Mouse (Mus musculus) thymus, postnatal 14 days (tissue): ENCODE measurements around the gene Nphp4.

ENCODE experiments used
- DNase-seq: peaks from one replicate; pipeline ENCODE4 v3.0.0; 2021

Gene Nphp4

DNA sequence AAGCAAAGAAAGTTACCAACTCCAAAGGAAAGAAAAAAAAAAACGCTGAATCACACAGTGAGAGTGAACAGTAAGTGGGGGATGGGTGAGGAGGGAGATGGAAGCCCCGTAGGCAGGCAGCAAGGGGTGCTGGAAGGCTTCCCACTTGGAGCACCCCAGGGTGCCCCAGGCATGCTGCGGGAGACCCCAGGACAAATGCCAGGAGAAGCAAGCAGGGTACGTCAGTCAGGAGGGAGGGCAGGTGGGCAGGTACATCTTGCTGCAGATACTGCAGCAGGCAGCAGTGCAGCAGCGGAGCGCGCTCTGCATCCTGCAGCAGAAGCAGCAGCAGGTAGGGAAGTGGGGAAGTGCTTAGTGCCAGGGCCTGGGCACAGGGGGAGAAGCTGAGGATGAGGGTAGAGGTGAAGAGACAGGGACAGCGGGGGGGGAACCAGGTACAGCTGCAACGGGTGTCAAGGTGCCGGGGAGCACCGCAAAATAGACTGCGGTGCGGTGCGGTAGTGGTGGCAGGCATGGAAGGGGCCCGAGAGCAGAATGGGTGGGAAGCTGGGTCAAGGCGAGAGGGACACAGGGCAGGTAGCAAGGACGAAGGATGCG is at the start of gene Nphp4:
Gene Nphp4 (plus strand): TSS at position 280 of the 597 bp plus-strand sequence.
- DNase-seq, result no peak

DNA sequence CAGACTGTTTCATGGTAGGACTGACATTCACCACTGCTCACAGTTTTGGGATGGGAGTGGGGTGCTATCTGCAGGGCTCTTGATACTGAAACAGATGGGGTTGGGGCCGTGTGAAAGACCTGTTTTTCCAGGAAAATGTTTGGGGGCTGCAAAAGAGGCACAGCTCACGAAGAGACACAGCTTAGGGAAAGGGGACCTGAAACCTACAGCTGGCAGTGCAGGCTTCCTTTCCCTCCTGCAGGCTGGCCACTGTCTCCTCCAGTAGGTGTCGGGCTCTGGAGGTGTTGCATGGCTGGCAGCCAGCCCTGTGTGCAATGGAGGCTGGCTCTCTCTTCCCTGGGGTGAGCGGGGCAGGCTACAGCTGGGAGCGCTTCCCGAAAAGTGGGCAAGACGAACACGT is 48.2 kb upstream of the Nphp4 start:
- no peak for DNase-seq

DNA sequence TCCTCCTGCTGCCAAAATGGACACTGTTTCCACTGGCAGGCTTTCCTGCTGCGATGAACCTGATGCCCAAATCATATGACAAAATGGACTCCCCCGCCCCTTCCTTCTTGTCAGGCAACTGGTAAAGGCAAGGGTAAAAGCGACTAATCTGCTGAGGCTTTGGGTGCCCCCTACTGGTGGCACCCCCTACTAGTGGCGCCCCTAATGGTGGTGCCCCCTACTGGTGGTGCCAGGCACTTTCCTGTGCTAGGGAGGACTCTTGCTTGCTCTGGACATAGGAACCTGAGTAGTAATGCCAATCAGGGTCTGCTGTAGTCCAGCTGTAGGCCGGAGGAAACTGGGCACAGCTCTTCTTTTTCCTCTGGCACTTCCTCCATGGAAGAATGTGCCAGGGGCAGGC is 44.2 kb upstream of the Nphp4 start:
- peak; percentile 55 for DNase-seq

DNA sequence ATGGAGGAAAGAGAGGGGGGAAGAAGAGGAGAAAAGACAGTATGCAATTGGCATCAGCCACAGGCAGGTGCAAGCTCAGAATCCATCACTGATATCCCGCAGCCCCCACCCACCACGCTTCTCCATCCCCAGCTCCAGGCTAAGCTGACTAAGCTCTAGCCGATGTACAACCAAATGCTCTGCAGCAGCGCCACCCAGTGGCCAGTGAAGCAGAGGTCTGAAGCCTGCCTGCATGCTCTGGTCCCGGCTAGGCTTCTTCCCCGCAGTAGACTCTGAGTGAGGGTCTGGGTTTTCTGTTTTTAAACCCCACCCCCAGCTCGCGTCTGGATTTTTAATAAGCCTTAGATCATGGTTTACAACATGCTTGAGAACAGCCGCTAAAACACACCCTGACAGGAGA is 41.7 kb upstream of the Nphp4 start:
- DNase-seq, result peak; percentile 74

DNA sequence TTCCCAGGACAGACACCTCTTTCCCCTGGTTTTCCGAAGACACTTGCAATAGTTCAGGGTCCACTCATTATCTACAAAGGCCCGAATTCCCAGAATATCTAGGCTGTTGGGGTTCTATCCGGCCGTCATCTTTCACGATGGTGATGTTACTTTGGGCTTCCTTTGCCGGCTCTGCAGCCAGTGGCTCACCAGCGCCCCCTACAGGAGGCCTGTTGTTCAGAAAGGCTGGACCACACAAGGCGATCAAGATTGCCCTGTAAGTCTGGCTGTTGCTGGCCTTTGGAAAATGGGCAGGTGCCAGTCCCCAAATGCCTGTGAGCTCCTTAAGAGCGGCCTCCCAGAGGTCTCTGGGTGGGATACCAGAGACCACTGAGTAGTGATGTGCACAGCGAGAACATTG is 41.3 kb upstream of the Nphp4 start:
- peak; percentile 68 for DNase-seq

DNA sequence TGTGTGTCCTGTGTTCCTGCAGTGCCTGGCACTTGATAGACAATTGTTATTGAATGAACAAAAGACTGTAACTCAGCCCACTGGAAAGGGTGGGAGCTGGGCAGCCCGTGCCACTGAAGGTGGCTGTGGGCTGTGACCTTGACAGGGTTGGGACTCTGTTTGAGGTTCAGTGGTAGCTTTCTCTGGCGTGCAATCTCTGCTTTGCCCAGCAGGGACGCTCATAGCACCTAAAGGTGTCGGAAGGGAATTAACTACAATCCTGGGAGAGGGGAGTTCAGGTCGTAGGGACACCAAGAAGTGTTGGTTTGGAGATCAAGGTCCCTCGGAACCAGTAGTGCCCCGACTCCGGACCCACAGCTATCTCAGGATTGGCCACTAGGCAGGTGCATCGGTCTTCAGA is 35.6 kb upstream of the Nphp4 start:
- DNase-seq, result peak; percentile 27

DNA sequence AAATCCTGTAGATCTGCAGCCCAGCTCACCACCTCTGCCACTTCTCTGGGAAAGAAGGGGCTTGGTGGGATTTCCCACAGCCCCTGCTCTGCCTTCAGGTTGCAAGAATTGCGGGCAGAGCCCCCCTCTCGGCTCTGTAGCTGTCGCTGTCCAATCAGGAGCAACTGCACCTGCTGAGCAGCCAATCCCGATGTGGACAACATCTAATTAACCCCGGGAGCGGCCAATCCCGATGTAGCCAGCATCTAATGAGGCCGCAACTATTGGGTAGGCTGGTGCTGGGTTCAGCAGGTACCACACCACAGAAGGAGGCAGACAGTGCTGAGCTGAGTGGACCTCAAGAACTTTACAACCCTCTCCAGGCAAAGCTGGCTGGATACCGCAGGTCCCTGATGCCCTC is 35.0 kb upstream of the Nphp4 start:
- no peak for DNase-seq

DNA sequence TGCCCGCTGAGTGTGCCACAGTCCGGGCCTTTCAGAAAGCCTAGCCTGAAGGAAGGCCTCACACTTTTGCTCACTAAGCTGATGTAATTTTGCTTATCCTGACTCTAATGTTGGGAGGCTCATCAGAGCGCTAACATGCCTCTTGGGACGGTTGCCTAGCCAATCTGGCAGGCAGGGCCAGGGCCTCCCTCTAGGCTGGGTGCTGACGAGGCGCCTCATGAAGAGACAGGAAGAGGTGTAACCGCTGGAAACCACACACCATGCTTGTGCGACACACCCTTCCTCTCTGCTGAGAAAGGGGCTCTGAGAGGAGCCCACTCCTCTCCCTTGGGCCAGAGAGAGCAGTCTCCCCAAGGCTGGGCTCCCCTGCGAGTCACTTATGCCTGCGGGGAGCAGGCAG is 30.3 kb upstream of the Nphp4 start:
- peak; percentile 84 for DNase-seq

DNA sequence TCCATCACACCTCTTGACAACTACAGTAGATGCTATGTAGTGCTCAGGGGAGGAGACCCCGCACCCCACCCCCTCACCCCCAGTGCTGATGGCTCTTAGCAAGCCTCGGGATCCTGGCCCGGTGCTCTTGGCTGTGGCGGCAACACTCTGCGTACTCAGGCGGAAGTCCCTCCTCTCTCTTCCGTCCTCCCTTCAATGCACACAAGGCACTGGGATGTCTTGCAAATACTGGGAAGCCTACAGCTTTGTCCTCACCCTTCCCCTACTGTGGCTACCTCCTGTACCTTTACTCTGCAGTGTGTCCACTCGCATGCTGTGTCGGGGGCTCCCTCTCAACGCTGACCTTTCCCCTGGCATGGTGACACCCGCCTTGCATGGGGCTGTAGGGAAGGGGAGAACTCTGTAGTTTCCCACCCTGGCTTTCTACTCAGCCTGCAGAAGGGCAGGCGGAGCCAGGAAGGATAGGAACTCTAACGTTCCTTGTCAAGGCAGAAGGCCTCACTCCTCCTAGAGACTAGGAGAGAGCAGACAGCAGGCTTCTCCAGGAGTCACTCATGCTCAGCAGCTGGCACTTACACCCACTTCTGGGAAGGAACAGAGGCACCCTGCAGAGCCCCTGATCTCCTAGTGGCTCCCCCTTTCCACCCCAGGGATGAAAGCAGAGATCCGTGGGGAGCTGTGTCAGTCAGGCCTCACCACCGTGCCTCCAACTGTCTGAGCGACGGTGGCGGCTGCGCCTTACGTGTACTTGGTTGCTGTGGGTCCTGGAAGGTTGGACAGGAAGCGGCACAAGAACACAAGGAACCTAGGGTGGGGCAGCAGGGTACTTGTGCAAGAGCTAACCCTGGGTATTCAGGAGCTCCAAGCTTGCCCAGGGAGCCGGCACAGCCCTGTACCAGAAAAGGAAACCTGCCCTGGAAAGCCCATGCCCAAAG is 28.5 kb upstream of the Nphp4 start:
- DNase-seq, result peak; percentile 54

DNA sequence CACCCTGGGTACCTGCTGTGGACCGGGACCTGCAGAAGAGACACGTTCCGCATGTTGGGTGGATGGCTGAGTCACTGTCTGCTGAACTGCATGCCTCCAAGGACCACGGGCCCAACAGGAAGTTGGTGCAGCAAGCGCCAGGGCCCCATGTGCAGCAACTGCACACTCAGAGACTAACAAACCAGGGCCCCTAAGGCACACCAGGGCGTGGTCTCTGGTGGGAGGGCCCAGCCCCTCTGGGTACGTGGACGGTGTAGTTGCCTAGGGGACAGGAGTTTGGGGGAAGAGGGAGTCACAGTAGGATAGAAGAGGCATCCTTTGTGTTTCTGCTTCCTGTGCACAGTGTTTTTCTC is 27.9 kb upstream of the Nphp4 start:
- DNase-seq, result peak; percentile 87

DNA sequence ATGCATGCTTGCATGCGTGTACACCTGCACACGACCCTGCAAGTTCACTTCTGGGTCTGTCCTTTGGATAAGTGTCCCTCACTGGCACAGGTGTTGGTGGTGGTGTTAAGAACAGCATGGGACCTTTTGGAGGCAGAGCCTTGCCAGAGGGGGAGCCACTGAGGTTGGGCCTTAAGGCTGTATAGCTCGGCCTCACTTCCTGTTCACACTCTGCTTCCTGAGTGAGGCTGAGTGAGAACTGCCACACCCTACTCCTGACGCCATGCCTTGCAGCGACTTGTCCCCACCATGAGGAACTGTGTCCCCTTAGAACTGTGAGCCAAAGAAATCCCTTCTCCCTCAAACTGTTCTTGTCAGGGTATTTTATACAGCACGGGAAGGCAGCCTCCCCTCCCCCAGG is 25.1 kb upstream of the Nphp4 start:
- peak; percentile 36 for DNase-seq

DNA sequence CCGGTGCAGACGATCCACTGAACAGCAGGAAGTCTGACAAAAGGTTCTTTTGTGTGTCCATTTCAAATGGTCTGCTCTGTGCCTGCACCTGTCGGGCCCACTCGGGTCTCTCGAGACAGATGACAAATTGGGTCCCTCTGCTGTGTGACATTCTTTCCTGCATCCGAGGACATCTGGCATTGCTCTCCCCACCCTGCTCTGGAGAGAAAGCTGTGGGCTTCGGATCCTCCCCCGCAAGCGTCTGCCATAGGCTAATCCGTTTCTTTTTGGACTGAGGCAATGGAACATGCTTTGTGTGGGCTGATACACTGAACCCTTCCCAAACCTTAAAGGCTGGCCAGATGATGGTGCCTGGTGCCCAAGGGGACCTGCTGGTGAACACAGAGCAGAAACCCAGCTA is 23.4 kb upstream of the Nphp4 start:
- DNase-seq, result no peak

DNA sequence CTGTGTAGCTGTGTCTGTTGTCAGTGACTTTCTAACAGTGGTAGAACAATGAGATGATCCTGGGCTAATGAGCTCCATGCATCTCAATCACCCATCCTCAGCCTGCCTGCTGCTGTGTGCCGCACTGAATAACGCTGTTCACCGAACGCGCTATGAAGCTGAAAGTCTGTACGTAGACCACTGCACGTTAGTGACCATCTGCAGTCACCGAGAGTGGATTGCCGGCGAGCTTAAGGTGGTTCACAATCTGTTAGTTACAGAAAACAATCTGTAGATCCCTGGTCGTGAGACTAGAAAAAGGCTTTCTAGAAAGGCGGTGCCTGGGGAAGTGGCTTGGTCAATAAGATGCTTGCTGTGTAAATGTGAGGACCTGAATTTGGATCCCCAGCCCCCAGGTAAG is 22.4 kb upstream of the Nphp4 start:
- no peak for DNase-seq

DNA sequence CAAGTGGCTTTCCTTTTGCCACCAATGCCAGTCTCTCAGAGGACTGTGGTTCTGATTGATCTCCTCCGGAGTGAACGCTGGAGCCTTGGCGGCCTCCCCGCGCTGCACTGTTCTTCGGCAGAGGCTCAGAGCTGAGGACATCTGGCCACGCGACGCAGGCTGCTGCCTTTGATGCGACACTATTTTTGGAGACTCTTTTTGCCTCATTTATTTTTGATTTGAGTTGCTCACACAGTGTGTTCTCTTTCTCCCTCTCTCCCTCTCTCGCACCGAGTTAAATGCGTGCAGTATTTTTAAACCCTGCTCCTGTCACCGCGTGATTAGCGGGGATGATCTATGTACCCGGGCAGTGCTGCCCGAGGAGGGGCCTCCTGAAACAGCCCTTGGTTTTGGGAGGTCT is 19.9 kb upstream of the Nphp4 start:
- no peak for DNase-seq

DNA sequence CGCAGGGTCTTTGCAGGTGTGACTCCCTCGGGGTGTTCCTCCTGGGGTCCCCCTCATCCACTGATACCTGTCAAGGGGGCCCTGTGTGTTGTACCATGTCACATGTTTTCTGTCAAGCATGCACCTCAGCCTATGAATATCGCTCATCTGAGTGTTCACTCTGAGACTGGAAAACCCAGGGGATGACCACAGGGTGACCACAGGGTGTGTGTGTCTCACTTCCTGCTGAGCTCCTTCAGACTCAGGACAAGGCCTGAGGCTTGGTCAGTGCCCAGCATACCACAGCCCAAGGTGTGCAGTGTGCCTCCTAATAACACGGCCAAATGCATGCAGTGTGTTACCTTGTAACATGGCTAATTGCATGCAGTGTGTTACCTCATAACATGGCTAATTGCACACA is 18.8 kb upstream of the Nphp4 start:
- DNase-seq, result no peak

DNA sequence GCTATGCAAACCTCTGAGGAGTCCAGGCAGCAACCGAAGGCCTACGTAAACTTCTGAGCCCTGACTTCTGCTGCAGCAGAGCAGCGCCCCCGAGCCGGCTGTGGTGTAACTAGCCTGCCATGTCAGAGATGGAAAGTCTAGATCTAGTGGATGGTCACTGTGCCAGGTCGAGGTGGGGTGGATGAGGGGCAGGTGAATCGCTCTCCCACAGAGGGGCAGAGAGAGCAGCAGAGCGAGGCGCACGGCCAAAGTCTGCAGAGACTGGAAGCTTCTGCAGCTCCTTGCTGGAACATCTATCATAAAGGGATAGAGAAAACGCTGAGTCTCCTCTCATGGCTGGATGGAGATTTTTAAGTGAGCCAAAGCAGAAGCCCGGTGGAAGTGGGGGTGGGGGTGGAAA is 14.0 kb upstream of the Nphp4 start:
- DNase-seq, result no peak

DNA sequence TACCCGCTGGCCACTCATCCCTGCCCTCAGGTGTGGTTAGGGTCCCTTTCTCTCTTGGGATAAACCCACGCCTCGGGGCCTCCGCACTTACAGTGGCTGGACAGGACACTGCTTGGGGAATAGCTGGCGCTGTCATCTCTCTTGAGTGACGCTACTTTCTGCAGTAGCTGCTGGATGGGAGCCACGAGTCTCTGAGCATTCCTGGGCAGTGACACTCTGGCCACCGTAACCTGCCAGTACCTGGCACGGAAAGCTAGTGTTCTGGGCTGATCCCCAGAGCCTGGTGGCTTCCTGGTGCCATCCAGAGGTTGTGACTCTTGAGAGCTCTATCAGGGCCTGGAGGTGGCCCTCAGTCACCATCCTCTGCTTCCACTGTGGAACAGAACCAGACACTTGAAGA is 13.4 kb upstream of the Nphp4 start:
- no peak for DNase-seq

DNA sequence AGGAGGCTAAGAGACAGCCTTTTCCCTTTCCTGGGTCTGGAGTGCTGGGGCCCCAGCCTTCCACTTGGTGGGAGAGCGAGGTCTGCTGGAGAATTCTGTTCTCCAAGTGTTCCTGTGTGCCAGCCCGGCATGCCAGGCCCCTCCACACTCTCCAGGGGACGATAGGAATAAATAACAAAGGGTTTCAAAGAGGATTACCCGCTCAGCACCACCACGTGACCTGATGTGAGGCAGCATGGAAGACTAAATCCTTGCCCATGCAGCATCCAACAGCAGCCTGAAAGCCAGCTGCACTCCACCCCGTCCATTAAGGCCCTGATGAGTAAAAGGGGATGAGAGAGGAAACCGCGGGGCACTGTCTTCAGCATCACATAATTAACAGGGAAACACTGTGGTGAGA is 11.4 kb upstream of the Nphp4 start:
- no peak for DNase-seq

DNA sequence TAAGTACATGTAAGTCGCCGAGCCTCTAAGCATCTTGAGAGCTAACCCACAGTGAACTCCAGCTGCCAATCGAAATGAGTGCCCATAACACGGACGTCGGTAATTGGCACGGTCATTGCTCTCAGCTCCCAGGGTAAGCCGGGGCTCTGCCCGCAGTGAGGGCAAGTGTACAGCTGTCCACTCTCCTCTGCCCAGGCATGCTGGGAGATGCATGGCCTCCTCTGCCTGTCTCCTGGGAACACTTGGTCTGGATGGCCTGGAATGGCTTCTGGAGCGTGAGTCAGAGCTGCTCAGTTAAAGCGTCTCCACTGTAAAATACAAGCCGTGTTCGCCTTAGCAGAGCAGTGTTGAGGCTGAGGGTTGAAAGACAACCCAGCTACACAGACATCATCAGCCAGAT is 9.9 kb upstream of the Nphp4 start:
- no peak for DNase-seq

DNA sequence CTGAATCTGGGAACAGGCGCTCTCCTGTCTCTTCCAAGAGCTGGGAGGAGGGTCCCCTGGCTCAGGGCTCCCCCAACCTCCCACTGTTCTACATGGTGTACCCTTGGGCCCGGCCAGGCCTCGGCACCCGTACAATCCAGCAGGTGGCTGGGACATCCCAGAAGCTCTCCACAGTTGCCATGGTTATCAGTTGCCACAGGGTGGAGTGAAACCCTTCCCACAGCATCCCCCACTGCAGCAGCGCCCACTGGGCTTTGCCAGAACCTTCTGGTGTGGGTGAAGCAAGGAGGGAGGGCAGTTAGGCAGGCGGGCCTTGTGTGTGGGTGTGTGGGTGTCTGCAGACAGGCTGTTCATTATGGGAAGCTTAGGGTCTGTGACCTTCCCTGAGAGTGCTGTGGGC is 8.6 kb upstream of the Nphp4 start:
- DNase-seq, result no peak

DNA sequence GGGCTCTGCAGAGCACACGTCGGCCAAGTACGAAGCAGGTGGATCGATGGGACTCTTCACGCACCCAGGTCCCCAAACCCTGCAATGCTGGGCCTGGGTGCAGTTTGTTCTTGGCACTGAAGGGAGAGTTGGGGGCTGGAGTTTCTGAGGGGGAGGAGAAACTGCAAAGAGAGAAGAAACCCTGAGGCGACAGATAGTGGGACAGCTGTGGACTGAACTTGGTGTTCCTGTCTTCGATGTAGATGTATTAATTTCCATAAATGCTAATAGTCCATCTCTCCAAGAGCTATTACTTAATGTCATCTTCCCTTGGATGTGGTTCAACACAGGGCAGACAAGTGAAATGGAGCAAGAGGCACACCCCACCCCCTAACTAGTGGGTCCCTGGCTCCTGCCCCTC is 565 bp upstream of the Nphp4 start:
- no peak for DNase-seq

DNA sequence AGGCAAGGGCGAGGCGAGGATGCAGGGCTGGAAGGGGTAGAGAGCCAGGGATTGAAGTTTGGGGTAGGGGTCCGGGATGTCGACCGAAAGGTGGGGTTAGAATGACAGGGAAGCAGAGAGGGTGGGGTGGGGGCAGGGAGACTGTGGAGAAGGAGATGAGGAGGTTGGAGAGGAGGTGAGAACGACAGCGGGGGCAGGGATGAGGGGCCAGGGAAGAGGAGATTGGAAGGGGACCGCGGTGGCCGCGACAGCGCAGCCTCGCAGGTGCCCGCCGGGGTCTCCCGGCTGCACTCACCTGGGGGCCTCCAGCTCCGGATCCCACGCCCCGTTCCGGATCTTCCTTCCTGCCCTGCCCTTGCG is 580 bp downstream of the Nphp4 start:
- DNase-seq, result no peak

DNA sequence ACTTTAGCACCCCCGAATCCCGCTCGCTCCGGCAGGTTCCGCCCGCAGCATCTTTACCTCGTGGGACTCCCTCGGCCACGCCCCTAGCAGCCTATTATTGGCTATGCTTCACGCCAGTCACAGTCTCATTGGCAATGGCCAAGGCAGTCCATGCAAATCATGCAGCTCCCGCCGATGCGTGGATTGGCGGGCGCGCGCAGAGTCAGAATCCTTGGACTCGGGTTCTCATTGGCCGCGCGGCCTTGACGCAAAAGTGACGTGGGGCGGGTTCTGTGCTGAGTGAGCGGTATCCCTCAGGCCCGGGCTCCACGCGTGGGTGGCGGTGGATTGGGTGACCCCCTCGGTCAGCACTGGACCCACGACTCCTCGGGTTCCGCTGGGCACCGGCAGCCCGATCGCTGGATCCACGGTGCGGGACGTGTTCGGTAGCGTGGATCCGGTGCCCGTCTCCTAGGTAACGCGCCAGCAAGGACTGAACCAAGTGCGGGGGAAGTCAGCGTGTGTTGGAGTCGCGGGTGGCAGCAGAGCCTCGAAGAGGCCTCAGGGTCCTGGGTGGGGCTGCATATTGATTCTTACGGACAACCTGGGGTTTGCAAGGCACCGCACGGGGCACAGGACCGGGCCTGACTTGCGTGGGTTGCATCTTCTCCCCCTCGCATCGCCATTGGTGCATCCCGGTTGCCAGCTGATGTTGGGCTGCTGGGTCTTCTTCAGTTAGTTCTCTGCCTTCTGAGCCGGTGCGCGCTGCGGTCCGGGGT is 1.1 kb downstream of the Nphp4 start, which contains the start of gene Kcnab2:
Gene Kcnab2 (minus strand): TSS at position 406 of the 758 bp plus-strand sequence.
- peak; percentile 100 for DNase-seq

DNA sequence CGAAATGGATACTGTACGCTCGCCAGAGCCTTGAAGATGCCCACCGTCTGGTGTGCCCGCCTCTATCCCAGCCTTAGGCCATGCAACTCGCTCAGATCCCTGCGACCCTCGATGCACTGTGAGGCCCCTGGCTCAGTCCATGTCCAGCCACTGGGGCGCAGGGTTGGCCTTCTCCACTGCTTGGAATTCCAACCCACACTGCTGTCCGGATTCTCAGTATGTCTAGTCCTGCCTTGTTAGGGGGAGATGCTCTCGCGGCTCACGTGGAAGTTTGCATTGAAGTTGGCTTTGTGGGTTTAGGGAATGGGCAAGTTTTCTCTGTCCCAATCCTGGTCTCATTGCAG is 1.7 kb downstream of the Nphp4 start:
- no peak for DNase-seq
